Mouse (Mus musculus) embryonic fibroblast, embryonic 13.5 days (primary cell): ENCODE measurements around the gene Jund.

ENCODE experiments used
- CTCF ChIP-seq: IDR thresholded peaks from 2 replicates; pipeline ENCODE4 v1.5.1; 2011; ENCODE audit warnings: mild to moderate bottlenecking, control low read depth, low read length, moderate library complexity, borderline replicate concordance; ENCODE audit not compliant: insufficient read depth
- POLR2A ChIP-seq: IDR thresholded peaks from 2 replicates; pipeline ENCODE4 v1.6.1; 2011; ENCODE audit warnings: low read depth, mild to moderate bottlenecking, control low read depth, low read length, moderate library complexity

DNA sequence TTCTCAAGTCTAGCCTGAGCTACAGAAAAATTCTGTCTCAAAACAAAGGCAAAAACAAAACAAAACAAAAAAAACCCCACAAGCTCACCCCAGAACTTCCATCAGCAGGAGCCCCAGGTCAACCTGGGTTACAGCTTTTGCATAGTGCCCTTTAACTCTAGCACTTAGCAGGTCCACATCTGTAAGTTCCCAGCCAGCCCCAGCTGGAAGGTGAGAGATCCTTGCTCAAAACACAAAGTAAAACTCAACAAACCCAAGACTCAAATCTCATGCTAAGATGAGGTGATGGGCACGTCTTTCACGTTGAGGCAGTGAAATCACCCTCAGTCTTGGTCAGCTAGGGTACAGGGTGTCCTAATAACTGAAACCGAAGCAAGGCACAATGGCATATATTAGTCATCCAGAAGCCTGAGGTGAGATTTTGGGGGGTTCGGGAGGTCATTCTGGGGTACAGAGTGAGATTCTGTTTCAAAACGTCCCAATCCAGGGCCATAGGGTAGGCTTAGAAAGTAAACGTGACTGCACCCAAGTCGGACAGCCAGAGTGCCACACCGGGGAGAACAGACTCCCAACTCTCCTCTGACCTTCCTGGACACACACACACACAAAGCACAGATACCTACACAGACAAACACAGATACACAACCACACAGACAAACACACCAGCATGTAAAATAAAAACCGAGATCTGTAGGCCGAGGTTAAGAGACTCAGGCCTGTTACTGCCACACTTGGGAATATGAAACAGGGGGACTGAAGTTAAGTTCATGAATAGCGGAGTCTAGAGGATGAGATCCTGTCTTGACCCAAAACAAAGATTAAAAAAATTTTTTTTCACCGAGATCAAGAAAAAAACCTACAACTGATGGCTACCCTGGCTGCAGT is 1.1 kb upstream of the Jund start:
- TF ChIP-seq CTCF (no peak), POLR2A (no peak)
